Mouse (Mus musculus) thymus, postnatal 4 days (tissue): ENCODE results near the gene Mmd2.

ENCODE experiments used
- DNase-seq: peaks from one replicate; pipeline ENCODE4 v3.0.0; 2021

Gene Mmd2

DNA sequence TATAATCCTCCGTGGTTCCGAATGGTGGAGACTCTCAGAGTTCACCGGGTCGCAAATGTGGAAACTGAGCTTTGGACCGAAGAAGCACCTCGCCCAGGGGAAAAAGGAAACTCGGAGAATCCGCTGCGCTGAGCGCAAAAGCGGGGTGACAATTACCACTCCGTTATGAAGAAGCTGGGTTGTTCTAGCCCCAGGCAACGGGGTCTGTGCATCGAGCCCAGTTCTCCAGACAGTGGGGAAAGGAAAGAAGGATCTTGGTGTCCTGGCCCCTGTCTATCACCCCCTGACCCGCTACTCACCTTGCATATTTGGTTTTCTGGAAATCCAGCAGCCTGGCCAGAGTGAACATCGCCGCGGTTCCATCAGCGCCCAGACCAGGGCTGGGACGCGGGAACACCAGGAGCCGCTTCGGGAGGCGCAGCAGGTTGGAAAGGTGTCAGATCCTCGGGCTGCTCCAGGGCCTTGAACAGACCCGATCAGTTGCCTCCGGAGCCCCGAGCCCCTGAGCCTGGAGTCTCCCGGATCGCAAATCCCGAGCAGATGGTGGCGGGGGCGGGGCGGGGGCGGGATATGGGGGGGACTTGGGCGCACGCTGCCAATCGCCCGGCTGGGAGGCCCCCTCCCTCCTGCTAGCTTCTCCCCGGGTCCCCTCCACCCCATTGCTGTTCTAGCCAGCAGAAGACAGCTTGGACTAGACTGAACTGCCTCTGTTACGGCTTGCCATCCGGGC, at the start of gene Mmd2:
TSS of gene Mmd2 (minus strand) at position 542 of the 730 bp plus-strand sequence.
- DNase-seq: no peak

DNA sequence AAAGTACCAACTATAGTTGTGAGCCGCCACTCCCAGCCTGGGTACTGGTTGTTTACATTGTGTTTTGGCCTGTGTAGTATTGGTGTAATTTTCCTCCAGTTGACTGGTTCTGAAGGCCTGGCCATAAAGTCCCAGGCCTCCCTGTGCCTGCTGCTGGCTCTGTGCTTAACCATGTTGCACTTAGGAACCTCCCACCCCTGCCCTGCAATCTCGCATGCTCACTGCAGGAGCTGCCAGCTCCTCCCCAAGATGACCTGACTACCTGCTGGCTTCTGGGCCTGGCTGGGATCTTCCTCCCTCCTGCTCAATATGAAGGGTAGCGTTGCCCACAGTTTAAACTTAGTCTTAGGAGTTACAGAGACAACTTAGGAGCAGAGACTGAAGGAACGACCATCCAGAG, 43.7 kb upstream of the Mmd2 start:
- DNase-seq: no peak

DNA sequence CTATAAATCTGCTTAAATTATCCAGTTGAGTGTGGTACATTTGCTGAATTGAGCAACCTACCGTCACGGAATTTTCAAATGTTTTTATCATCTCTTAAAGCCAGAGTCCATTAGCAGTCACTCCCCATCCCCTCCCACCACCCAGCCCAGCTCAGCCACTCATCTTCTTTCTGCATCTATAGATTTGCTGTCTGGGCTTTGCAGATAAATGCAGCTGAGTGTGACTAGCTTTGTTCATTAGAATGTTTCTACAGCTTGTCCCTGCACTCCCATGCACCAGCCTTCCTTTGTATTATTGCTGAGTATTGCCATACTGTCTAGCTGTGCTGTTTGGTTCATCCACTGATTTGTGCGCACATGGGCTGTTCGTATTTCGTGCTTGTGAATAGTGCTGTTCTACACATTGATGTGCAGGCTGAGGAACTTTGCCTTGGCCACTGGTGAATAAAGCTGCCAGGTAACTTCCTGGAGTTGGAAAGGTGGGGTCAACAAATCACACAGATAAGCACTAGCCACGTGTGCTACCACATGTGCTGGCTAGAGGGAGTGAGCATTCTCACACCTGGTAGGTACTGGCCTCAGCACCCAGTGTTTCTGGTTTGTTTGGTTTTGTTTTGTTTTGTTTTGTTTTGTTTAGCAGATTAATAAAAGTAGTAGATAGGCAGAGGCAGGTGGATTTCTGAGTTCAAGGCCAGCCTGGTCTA, 42.3 kb upstream of the Mmd2 start:
- no peak for DNase-seq

DNA sequence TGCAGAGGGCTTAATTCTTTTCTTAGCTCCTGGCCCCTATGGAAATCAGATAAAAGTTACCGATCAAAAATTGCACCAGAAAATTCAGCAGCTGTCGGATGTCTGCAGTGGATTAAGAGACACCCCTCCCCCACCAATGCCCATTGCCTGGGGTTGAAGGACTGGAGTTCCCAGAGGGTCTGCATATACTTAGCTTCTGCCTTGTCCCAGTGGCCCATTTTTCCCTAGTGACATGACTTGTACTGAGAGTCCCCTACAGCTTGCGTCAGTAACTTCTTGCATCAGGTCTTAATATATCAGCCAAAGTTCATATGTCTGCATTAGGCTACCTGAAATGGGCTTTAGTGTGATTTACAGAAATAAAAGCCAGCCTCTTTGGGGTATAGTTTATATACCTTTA, 41.8 kb upstream of the Mmd2 start:
- DNase-seq: no peak

DNA sequence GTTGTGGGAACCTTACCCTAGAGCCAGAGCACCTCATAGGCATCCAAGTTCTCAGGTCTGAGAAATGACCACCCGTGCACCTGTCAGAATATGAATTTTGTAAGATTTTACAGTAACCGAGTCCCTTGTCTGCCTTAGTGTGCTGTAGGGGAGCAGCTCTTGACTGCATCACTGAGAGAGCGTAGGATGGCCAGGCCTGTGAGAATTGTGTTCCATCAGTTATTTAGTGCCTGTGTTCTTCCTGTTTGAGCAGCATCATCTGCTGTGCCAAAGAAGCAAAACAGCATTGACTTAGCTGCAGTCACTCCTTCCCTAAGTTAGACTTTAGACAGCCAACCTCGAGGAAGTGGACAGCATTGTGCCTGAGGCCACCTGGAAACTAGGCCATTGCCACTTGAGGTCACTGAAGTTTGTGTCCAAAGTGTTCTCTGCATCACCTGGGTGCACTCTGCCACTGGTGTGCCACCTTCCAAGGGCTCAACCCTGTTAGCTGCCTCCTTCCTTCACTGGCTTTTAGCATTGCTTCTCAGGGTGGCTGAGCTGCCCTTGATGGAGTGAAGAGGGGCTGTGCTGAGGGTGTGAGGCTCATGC, 41.0 kb upstream of the Mmd2 start:
- no peak for DNase-seq

DNA sequence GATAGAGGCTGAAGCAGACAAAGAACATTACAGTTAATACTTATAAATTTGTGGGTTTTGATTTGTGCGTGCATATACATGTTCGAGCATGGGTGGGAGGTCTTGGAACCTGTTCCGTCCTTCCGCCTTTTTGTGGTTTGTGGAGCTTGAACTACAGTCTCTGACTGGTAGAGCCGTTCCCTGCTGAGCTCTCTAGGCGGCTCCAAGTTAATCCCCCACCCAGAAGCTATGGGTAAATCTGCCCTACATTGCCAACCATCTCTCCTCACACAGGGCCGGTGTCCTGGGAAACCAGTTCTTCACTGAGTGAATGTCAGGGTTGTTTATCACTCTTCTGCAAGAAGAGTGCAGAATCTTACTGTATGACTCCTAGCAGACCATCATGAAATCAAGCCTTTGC, 39.6 kb upstream of the Mmd2 start:
- DNase-seq: no peak

DNA sequence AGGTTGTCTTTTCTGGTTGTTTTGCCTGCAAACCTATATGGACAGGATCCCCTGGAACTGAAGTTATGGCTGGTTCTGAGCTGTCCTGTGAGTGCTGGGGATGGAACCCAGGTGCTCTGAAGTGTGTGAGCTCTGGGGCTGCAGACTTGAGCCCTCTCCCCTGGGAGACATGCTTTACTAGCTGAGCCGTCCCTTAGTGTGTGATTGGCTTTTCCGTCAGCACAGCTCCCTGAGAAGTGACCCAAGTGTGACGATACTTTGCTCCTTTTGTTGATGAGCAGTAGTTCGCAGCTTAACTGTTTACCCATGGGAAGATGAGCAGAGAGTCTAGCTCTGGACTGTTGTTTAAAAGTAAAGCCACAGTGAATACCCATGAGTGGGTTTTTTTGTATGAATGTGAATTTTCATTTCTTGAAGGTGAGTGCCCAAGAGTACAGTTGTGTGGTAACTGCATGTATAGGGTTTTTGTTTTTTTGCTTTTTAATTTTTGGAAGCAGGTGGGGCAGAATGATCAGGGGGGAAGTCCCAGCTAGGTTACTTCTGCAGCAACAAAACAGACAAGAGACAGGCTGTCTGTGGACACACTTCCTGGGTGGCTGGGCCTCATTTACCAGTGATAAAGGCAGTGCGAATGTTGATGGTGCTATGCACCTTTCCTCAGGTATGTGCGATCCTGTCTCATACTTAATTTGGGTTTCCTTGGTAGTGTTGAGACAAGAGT, 32.9 kb upstream of the Mmd2 start:
- DNase-seq: no peak

DNA sequence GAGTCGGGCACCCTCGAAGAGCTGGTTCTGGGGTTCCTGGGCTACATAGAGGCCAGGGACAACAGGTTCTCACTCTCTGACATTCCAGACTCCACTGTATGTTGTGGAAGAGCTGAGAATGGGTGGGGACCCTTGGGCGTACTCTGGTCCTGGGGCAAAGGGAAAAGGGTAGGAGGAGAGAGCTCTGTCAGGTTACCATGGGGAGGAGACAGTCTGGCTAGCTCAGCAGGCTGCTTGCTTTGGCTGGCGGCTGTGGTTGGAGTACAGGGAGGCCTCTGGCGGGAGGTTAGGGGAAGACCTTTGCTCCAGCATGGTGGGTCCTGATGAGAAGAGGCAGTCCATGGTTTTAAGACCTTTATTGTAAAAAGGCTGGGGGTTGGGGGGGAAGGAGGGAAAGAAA, 31.5 kb upstream of the Mmd2 start:
- DNase-seq: no peak

DNA sequence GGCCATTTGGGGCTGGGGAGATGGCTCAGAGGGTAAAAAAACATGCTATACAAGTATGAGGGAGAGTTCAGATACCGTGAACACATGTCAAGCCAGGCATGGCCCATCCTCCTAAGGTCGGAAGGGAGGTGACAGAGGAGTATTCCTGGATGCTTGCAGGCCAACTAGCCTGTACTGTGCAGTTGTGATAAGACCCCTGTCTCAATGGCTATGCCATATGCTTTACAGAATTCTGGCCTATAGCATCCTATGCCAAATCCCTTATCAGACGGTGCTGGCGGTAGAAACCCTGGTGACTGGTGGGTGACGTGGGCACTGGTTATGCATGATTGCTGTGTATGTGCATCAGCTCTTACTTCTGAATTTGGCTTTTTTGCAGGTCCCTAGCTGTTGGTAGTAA, 29.2 kb upstream of the Mmd2 start:
- no peak for DNase-seq

DNA sequence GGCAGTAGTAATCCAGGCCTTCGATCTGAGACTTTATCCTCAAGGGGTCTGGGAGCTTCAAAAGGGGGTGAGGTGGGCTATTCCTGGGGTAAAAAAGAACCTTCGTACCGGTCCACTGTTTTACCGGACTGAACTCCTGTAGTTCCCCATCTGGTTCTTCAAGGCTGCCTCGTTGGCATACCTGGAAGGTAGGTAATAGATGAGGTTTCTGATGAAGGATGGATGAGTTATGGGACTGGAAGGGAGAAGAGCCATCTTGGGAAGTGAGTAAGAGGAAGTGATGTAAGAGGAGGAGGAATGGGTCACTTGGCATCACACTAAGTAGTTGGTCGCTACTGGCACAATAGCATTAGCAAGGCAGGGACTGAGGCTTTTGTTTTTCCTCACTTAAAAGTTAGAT, 21.6 kb upstream of the Mmd2 start:
- no peak for DNase-seq

DNA sequence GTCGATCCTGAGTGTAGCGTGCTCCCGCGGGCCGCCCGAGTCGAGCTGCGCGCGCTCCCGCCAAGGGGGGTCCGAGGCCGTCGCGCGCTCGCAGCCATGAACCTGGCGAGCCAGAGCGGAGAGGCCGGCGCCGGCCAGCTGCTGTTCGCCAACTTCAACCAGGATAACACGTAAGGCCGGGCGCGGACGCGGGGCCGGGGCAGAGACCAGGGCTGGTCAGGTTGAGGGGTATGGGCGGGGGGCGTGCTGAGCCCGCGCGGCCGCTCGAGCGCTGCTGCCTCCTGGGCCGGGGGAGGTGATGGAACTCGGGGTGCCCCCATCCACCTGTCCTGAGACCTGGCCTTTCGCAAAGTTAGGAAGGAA, 21.0 kb upstream of the Mmd2 start:
- no peak for DNase-seq

DNA sequence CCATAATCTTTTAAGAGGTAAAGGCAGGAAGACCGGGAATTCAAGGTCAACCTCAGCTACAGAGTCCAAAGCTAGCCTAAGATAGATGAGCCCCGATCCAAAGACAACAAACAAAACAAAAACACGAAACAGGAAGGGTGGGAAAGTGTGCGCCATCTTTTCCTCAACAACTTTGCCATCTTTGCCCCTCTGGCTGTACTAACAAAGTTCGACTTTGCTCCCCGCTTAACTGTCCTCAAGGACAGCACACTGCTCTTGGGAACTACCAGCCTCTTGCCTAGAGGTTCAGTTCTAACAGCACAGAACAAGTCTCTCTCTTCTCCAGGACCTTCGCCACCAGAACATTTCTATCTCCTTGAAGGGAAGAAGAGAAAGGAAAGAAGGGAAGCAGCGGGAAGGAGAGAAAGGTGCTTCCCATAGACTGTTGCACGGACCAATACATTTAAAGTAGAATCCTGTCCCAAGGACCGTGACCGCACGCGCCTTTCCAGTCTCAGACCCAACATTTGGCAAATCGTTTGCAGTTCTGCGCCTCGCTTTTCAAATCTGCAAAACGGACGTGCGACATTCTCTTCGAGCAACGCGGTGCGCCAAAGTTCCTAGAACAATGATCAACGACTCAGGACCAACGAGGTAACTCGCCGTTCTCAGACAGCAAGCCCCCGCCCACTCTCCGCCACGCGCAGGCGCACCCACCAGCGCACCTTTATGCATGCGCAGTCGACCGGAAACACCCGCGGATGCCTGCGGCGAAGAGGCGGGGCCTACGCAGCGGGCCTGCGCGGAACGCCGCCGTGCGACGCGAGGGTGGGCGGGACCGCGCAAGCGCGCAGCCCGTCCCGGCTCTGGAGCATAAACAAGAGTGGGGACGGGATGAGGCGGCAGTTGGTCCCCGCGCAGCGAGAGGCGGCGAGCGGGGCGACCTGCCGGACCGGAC, 20.4 kb upstream of the Mmd2 start:
- DNase-seq: peak; percentile 99

DNA sequence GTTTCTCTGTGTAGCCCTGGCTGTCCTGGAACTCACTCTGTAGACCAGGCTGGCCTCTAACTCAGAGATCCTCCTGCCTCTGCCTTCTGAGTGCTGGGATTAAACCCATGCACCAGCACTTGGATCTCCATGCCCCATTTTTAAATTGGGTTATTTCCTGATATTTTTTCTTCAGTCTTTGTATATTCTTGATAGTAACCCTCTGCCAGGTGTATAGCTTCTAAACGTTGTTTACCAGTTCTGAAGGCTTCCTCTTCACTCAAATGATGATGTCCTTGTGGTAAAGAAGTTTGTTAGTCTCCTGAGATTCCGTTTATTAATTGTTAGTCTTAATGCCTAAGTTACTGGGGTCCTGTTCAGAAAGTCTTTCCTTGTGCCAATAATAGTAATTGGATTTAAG, 18.8 kb upstream of the Mmd2 start, which contains the start of gene Wipi2:
TSS of gene Wipi2 (plus strand) at position 301 of the 400 bp plus-strand sequence.
- DNase-seq: no peak

DNA sequence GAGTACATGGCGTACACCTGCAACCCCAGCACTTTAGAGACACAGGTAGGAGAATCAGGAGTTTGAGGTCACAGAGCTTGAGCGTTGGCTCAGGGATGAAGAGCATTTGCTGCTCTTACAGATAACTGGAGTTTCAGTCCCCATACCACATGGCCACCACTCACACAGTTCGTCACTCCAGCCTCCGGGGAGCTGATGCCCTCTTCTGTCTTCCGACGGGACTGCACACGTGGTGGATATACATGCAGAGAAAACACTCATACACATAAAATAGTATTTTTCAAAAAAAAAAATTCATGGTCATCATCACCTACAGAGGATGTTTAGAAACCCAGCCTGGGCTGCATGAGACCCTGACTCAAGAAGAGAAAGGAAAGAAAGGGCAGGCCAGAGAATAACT, 14.5 kb upstream of the Mmd2 start:
- no peak for DNase-seq

DNA sequence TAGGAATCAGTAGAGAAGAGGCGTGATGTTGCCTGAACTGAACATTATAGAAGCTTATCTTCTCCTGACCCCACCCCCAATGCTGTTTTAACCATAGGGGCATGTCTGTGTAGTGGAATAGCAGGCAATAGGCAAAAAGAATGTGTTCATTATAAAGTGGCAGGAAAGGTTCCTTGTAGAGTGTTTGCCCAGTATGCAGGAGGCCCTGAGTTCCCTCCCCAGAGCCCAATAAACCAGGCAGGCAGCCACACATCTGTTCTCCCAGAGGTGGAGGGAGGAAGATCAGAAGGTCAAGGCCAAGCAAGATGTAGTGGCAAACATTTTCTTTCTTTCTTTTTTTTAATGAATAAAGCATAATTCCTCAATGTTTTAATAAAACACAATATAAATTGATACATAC, 13.5 kb upstream of the Mmd2 start:
- DNase-seq: no peak

DNA sequence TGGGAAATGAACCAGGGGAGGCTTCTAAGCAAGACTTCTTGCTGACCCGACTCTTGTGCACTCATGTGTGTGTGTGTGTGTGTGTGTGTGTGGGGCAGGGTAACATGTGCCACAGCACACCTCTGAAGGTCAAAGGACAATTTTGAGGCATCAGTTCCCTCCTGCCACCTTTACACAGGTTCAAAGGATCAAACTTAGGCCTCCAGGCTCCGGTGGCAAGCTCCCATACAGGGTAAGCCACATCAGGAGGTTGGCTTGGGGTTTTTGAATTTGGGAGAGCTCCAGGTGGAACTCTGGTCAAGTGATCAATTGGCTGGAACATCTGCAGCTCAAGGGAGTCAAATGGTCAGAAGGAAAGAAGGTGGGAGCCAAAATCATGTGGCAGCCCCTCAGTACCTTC, 12.8 kb upstream of the Mmd2 start:
- no peak for DNase-seq

DNA sequence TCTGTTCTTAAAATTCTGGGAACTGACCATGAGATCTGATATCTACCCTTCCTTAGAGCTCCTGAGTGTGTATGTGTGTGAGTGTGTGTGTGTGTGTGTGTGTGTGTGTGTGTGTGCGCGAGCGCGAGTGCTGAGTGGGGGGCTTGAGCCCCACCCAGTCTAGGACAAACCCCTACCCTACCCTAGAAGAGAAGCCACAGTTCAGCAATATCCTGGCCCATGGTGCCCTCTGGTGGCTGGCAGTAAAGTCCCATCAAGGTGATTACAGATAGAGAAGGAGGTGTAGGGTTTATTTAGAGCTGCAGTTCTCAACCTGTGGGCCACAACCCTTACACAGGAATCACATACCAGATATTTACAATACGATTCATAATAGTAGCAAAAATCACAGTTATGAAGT, 11.3 kb upstream of the Mmd2 start:
- DNase-seq: peak; percentile 74

DNA sequence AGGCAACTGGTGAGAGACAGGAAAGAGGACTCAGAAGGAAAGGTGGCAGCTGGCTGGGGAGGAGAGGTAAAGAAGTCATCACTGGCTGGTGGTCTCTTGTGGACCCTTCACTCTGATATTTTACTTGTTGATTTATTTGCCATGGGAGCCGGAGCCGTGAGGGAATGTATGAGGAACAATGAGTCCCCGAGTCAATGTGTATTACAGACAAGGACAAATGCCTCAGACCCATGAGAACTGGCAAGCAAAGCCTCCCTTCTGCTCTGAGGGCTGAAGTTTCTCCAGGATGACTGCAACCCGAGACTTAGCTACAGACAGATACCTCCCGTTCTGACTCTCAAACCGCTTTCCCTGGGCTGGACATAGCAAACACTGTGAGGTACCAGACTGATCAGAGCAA, 7.7 kb upstream of the Mmd2 start:
- no peak for DNase-seq

DNA sequence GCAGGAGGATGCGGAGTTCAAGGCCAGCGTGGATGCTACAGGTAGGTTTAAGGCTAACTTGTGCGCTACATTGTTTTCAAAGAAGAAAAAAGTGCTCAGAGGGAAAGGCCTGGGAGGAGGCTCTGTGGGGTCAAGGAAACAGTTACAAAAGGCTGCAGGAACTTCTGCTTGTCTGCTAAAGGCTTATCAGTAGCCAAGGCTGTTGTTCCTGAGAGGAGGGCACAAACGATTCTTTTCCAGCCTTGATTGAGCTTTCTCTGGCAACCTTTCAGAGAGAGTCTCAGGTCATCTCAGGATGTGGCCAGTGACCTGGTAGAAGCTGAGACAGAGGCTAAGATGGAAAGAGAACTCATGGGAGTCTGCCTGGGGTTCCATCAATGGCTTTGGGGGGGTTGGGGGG, 7.0 kb upstream of the Mmd2 start:
- no peak for DNase-seq

DNA sequence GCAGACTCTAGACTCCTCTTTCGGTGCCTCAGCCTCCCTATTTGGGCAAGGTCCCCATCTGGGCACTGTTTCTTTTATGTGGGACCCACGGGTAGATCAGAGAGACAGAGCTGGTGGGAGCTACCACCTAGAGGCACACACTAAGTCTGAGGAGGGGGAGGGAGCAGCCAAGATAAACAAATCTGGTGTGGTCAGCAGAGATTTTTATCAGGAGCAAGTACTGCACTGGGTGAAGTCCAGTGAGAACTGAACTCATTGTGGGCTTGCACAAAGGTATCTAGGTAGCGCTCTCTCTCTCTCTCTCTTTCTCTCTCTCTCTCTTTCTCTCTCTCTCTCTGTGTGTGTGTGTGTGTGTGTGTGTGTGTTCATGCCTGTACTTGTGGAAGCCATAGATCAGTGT, 5.9 kb upstream of the Mmd2 start:
- DNase-seq: no peak

DNA sequence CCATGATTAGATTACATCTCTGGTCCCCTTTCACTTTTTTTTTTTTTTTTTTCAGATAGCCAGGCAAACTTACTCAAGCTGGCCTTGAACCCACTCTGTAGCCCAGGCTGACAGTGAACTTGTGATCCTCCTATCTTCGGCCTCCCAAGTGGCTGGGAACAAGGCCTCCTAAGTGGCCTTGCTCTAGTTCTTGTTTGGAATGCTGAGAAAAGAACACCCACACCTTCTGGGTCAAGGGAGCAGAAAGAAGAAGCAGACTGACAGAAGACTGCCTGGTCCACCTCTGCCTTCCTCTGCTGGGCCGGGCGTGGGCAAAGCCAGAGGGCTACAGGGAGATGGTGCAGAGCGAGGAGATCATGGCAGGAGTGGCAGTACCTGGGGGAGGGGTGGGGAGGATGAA, 1.8 kb upstream of the Mmd2 start:
- no peak for DNase-seq

DNA sequence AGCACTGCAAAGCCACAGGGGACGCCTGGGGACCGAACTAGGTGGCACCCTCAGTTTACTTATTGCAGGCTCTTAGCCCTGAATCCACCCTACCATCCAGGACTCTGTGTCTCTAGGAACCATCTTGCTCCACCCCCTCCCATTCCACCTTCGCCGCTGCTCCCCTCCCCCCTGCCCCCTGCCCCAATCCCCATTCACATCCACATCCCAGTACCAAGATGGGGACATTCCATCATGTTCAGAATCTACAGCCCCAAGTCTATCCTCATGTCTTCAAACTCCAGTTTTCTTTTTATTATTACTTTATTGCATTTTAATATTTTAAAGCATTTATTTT, 357 bp upstream of the Mmd2 start:
- DNase-seq: no peak

DNA sequence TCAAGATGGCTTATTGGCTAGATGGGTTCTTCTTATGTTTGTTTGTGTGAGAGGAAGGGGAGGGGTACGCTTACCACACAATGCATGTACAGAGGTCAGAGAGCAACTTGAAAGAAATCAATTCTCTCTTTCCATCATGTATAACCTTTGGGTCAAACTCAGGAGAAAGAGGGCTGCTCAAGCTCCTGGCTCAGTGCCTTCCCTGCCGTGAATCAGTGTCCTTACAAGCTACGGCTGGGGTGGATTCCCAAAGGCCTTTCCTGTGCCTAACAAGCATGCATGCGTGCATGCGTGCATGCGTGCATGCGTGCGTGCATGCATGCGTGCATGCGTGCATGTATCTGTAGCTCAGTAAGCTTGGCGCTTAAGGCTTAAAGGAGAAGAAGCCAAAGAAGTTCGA, 3.3 kb downstream of the Mmd2 start:
- no peak for DNase-seq
